Mouse (Mus musculus): Measurements from ENCODE around the gene Prp2. TPM values are rescaled to one million over a fixed set of nuclear protein-coding genes. Genes with fewer than 3 reads are reported as not detected.
"Not testable (repeated sequence)": the region's sequence is repeated elsewhere in the genome, so short reads cannot be mapped to it uniquely, and the experiment has no call there.

Prp2 gene
- not detected in 2 replicates for total RNA-seq (2014; rRNA removed)
- not detected in 2 replicates for polyA plus RNA-seq (2015; fragmentation: Nextera tagmentation; extraction: Ambion mirVana)

- not testable (repeated sequence) for H3K36me3 ChIP-seq (ENCODE audit: insufficient read depth, low read length); H3K4me2 ChIP-seq (ENCODE audit: low read depth, low read length); H3K4me1 ChIP-seq (ENCODE audit: insufficient read depth, low read length); H3K9me3 ChIP-seq (ENCODE audit: low read length); H3K4me3 ChIP-seq (ENCODE audit: low read length); DNase-seq (ENCODE audit: low spot score); ATAC-seq; H3K27me3 ChIP-seq (ENCODE audit: insufficient read depth, low read length); H3K27ac ChIP-seq; H3K9ac ChIP-seq (replicated peaks; ENCODE audit: low read length)
- 60% methylated on average over 2 of the region's 2 CpGs for WGBS
These were observed at the start of gene Prp2 for GRCm38 (mm10) chr6:132595613-132596012. TSS of gene Prp2 (plus strand) at chr6:132595913.

DNA sequence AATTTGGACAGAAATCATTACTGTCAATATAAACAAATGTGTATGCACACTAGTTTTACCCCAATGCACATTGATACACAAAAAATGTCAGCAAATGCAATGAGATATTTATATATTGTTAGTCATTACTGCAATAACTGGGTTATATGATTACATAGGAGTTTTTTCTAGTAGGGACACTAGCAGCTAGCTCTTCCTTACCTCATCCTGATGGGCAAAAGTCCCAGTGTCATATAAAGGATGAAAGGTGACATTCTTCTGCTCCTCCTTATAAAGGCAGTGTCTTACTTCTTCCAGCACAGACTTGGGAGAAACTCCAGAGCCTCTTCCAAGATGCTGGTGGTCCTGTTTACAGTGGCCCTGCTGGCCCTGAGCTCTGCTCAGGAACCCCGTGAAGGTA, 26.2 kb upstream of the Prp2 start, which contains the start of gene Prh1:
TSS of gene Prh1 (plus strand) at position 301 of the 400 bp plus-strand sequence.
- not testable (repeated sequence) for H3K4me1 ChIP-seq (ENCODE audit: insufficient read depth, low read length); H3K36me3 ChIP-seq (ENCODE audit: insufficient read depth, low read length); H3K4me3 ChIP-seq (ENCODE audit: low read length); H3K27me3 ChIP-seq (ENCODE audit: insufficient read depth, low read length); H3K9me3 ChIP-seq (ENCODE audit: low read length); DNase-seq (ENCODE audit: low spot score); H3K9ac ChIP-seq (replicated peaks; ENCODE audit: low read length); H3K27ac ChIP-seq; H3K4me2 ChIP-seq (ENCODE audit: low read depth, low read length); ATAC-seq
- 79% methylated on average over 1 of the region's 1 CpGs for WGBS

GRCm38 (mm10) chr6:132649399-132649798, 53.7 kb downstream of the Prp2 start:
- H3K27me3 ChIP-seq (ENCODE audit: insufficient read depth, low read length), result no peaks in the 10 kb centered on the region
- no peak overlapping the region for H3K27ac ChIP-seq
- no peaks in the 10 kb centered on the region for H3K4me1 ChIP-seq (ENCODE audit: insufficient read depth, low read length)
- no peaks in the 10 kb centered on the region for H3K9me3 ChIP-seq (ENCODE audit: low read length)
- DNase-seq (ENCODE audit: low spot score), result peak; percentile 59
- ATAC-seq, result no peak
- peak; percentile 69 for TF ChIP-seq CTCF (IDR thresholded peaks at IDR 0.05; ENCODE audit: low read depth)
- no peaks in the 10 kb centered on the region for H3K36me3 ChIP-seq (ENCODE audit: insufficient read depth, low read length)
- H3K4me2 ChIP-seq (ENCODE audit: low read depth, low read length), result no peak overlapping the region
- H3K9ac ChIP-seq (replicated peaks; ENCODE audit: low read length), result no peak overlapping the region
- no peak overlapping the region for H3K4me3 ChIP-seq (ENCODE audit: low read length)

Other genes starting within 250 kb of the Prp2 start
- gene Gm8882, start 231.8 kb upstream of the Prp2 start, total RNA-seq (2014; rRNA removed), result not detected in 2 replicates
- gene Gm8882, start 231.8 kb upstream of the Prp2 start, polyA plus RNA-seq (2015; fragmentation: Nextera tagmentation; extraction: Ambion mirVana), result not detected in 2 replicates
- gene Prh1, start 26.1 kb upstream of the Prp2 start, total RNA-seq (2014; rRNA removed), result not detected in 2 replicates
- not detected in 2 replicates for gene Prh1, start 26.1 kb upstream of the Prp2 start, polyA plus RNA-seq (2015; fragmentation: Nextera tagmentation; extraction: Ambion mirVana)
- gene A630073D07Rik, start 55.6 kb downstream of the Prp2 start, total RNA-seq (2014; rRNA removed), result not detected in 2 replicates
- gene A630073D07Rik, start 55.6 kb downstream of the Prp2 start, polyA plus RNA-seq (2015; fragmentation: Nextera tagmentation; extraction: Ambion mirVana), result not detected in 2 replicates
- gene Tas2r120, start 61.0 kb downstream of the Prp2 start, total RNA-seq (2014; rRNA removed), result not detected in 2 replicates
- gene Tas2r120, start 61.0 kb downstream of the Prp2 start, polyA plus RNA-seq (2015; fragmentation: Nextera tagmentation; extraction: Ambion mirVana), result not detected in 2 replicates
- gene Tas2r121, start 105.1 kb downstream of the Prp2 start, total RNA-seq (2014; rRNA removed), result not detected in 2 replicates
- not detected in 2 replicates for gene Tas2r121, start 105.1 kb downstream of the Prp2 start, polyA plus RNA-seq (2015; fragmentation: Nextera tagmentation; extraction: Ambion mirVana)
- not detected in 2 replicates for gene Tas2r122, start 116.0 kb downstream of the Prp2 start, total RNA-seq (2014; rRNA removed)
- gene Tas2r122, start 116.0 kb downstream of the Prp2 start, polyA plus RNA-seq (2015; fragmentation: Nextera tagmentation; extraction: Ambion mirVana), result not detected in 2 replicates
- gene Tas2r115, start 142.1 kb downstream of the Prp2 start, total RNA-seq (2014; rRNA removed), result not detected in 2 replicates
- not detected in 2 replicates for gene Tas2r115, start 142.1 kb downstream of the Prp2 start, polyA plus RNA-seq (2015; fragmentation: Nextera tagmentation; extraction: Ambion mirVana)
- not detected in 2 replicates for gene Tas2r124, start 158.8 kb downstream of the Prp2 start, total RNA-seq (2014; rRNA removed)
- gene Tas2r124, start 158.8 kb downstream of the Prp2 start, polyA plus RNA-seq (2015; fragmentation: Nextera tagmentation; extraction: Ambion mirVana), result not detected in 2 replicates
- gene Tas2r102, start 166.2 kb downstream of the Prp2 start, total RNA-seq (2014; rRNA removed), result not detected in 2 replicates
- gene Tas2r102, start 166.2 kb downstream of the Prp2 start, polyA plus RNA-seq (2015; fragmentation: Nextera tagmentation; extraction: Ambion mirVana), result not detected in 2 replicates
- not detected in 2 replicates for gene Tas2r136, start 182.2 kb downstream of the Prp2 start, total RNA-seq (2014; rRNA removed)
- gene Tas2r136, start 182.2 kb downstream of the Prp2 start, polyA plus RNA-seq (2015; fragmentation: Nextera tagmentation; extraction: Ambion mirVana), result not detected in 2 replicates
- gene Tas2r117, start 206.9 kb downstream of the Prp2 start, total RNA-seq (2014; rRNA removed), result not detected in 2 replicates
- gene Tas2r117, start 206.9 kb downstream of the Prp2 start, polyA plus RNA-seq (2015; fragmentation: Nextera tagmentation; extraction: Ambion mirVana), result not detected in 2 replicates